20 mouse cellular contexts compared by ENCODE assay signal in genomic region chr9:34586080-34586479, GRCm38 (mm10).
A peak's percentile ranks its signal among the peaks of the same experiment; 100 is the strongest.
DNase-seq lines count a peak whose midpoint lies in the region; ATAC-seq lines count a peak whose summit lies in the region.
"Had no signal": no experiment of that assay in that cellular context is flagged by ENCODE, and none has a peak within 500 bp of the region (broad histone marks: within the 10 kb centered on the region; RNA-seq: fewer than 3 reads in every experiment).

No protein-coding gene starts in this region.

- H3K4me2 ChIP-seq in forebrain, embryonic 14.5 days (ENCODE audit: low read length), result no peak overlapping the region
- H3K4me2 ChIP-seq in forebrain, embryonic 15.5 days (replicated peaks), result no peak overlapping the region
- H3K4me2 ChIP-seq: heart, embryonic 11.5 days; limb, embryonic 15.5 days; liver, embryonic 15.5 days had no signal

- H3K36me3 ChIP-seq in forebrain, embryonic 14.5 days (ENCODE audit: control insufficient read depth, insufficient read depth, low read length), result no peaks in the 10 kb centered on the region
- H3K36me3 ChIP-seq in forebrain, embryonic 15.5 days, result no peaks in the 10 kb centered on the region
- H3K36me3 ChIP-seq: limb, embryonic 15.5 days; liver, embryonic 15.5 days; midbrain, embryonic 10.5 days had no signal

- no peak for ATAC-seq in forebrain, embryonic 14.5 days
- no peak for ATAC-seq in forebrain, embryonic 15.5 days (replicated peaks)
- ATAC-seq in monocyte, adult 5-6 weeks (replicated peaks; ENCODE audit: insufficient number of reproducible peaks, low FRiP score, low TSS enrichment, poor library complexity, severe bottlenecking), result no peak
- ATAC-seq: forebrain, postnatal 0 days had no signal

- no peak overlapping the region for H3K9ac ChIP-seq in forebrain, embryonic 14.5 days (ENCODE audit: low read length)
- no peak overlapping the region for H3K9ac ChIP-seq in forebrain, embryonic 15.5 days (replicated peaks)
- H3K9ac ChIP-seq: forebrain, postnatal 0 days; limb, embryonic 15.5 days; liver, embryonic 15.5 days had no signal

- 64% methylated on average over 2 of the region's 2 CpGs for WGBS in forebrain, embryonic 14.5 days
- 60% methylated on average over 2 of the region's 2 CpGs for WGBS in forebrain, embryonic 15.5 days

- DNase-seq in forebrain, embryonic 14.5 days (ENCODE audit: low spot score), result peak; percentile 51
- peak; percentile 15 for DNase-seq in layer of hippocampus, adult 9-11 months
- no peak for DNase-seq in layer of hippocampus, adult 8-10 months (ENCODE audit: low spot score in 2 of 2)
- DNase-seq in cerebellum, adult 9-11 months, result peak; percentile 54
- no peak for DNase-seq in urinary bladder, postnatal 14 days (ENCODE audit: low spot score)
- DNase-seq: forebrain, postnatal 0 days; kidney, adult 18-20 months; spleen, adult 18-20 months; thymus, adult 18-20 months; thymus, postnatal 4 days had no signal

- H3K9me3 ChIP-seq in forebrain, embryonic 14.5 days (replicated peaks; ENCODE audit: control insufficient read depth, low read length), result no peaks in the 10 kb centered on the region
- H3K9me3 ChIP-seq in forebrain, embryonic 15.5 days, result no peaks in the 10 kb centered on the region
- H3K9me3 ChIP-seq: limb, embryonic 15.5 days; liver, embryonic 15.5 days; midbrain, embryonic 10.5 days had no signal

- peaks cover 5% of the 10 kb centered on the region; the same call in 1 of the 2 replicates for H3K4me1 ChIP-seq in forebrain, embryonic 14.5 days (ENCODE audit: control insufficient read depth, insufficient read depth, low read length)
- H3K4me1 ChIP-seq in forebrain, embryonic 15.5 days, result peaks cover 21% of the 10 kb centered on the region; the same call in 1 of the 2 replicates
- H3K4me1 ChIP-seq: liver, embryonic 15.5 days had no signal

- H3K27me3 ChIP-seq in forebrain, embryonic 14.5 days (replicated peaks; ENCODE audit: control insufficient read depth, insufficient read depth, low read length), result no peaks in the 10 kb centered on the region
- no peaks in the 10 kb centered on the region for H3K27me3 ChIP-seq in forebrain, embryonic 15.5 days
- H3K27me3 ChIP-seq: limb, embryonic 15.5 days; liver, embryonic 15.5 days had no signal

- H3K27ac ChIP-seq in forebrain, embryonic 14.5 days (ENCODE audit: low read depth, low read length), result no peak overlapping the region
- no peak overlapping the region for H3K27ac ChIP-seq in forebrain, embryonic 15.5 days (replicated peaks)
- H3K27ac ChIP-seq: kidney, postnatal 0 days; limb, embryonic 15.5 days; liver, embryonic 15.5 days; macrophage; midbrain, embryonic 10.5 days had no signal

- H3K4me3 ChIP-seq in forebrain, embryonic 14.5 days (ENCODE audit: low read depth, low read length), result no peak overlapping the region
- H3K4me3 ChIP-seq in forebrain, embryonic 15.5 days, result no peak overlapping the region
- H3K4me3 ChIP-seq: erythroblast, embryonic 14.5 days; limb, embryonic 15.5 days; liver, embryonic 15.5 days; midbrain, embryonic 10.5 days; myocyte had no signal

Comparison
In these comparisons a context has a peak if more than half of its experiments do, and no peak if none do; other contexts are left out.
1. DNase-seq: peak in forebrain, embryonic 14.5 days (single experiment), layer of hippocampus, adult 9-11 months (single experiment) and cerebellum, adult 9-11 months (single experiment); none in layer of hippocampus, adult 8-10 months (0 of 2) and urinary bladder, postnatal 14 days (single experiment).